Mouse (Mus musculus): ENCODE measurements around the gene Eif5a. TPM values are rescaled to one million over a fixed set of nuclear protein-coding genes. Genes with fewer than 3 reads are reported as not detected.
A peak's percentile ranks its signal among the peaks of the same experiment; 100 is the strongest.

Gene Eif5a
- total RNA-seq, 2 experiments from 2014 or later = 578 to 644 TPM

DNA sequence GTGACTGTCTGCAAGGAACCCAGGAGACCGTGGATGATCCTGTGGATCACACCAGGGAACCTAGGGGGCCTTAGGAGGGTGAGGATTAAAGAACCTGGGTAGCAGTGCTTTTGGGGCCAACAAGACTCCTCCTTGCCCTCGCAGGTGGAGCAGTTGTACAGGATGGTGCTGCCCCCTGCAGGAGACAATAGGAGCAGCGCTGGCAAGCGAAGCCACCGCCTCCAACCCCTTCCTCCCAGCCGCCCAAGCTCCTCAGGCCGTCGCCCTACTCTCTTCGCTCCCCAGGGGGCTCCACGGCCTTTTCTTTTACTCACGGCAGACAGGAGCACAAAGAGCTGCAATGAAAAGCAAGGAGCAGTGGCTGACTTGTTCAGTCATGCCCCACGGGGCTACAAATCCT is 44.9 kb downstream of the Eif5a start:
- peak; percentile 90 for DNase-seq

DNA sequence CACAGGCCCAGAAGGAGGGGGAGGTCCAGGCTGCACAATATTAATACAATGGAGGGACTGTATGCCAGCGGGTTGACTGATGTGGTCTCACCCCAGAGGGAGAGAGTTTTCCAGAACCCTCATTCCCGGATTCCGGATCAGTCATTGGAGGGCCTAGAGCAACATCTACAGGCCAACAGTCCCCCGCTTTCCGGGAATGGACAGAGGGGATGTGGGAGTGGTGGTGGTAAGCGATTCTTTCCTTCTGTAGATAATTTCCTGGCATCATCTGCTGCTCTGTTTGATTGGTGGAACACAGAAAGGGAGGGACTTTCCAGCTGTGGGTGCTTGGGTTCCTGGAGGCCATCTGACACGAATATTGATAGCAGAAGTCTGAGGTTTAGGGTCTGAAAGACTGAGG is 45.6 kb downstream of the Eif5a start:
- DNase-seq = no peak

- DNase-seq = no peak
These were observed 49.3 kb downstream of the Eif5a start for GRCm38 (mm10) chr11:69872451-69872850.

GRCm38 (mm10) chr11:69871822-69872221 is 49.9 kb downstream of the Eif5a start:
- no peak for DNase-seq

- no peak for DNase-seq
These were observed 51.3 kb downstream of the Eif5a start for GRCm38 (mm10) chr11:69870289-69871069.

DNA sequence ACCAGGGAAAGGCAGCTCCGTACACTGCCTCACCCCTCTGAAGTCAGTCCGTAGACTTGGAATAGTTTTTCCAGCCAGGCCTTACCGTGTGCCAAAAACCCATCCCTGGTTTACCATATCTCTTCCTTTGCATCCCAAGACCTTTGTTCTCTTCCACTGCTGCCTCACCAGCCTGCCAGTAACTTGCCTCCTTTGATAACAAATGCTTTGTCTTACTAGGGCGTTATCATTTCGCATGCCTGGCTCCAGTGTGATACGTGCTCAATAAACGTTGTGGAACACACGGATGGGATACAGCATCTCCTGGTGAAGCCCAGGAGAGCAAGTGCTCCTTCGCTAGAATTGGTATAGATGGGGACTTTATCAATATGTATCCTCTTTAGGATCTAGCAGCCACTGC is 54.4 kb downstream of the Eif5a start:
- no peak for DNase-seq

Small RNA genes lying within 50 kb of the gene (microRNA-seq; reads per million reads assigned to microRNA genes)
- not detected for gene Mir6924

Other genes starting within 250 kb of the Eif5a start
- gene Eif4a1, start 249.5 kb downstream of the Eif5a start, total RNA-seq (2021) = 100 to 1,000 TPM; 598 to 631 TPM
- gene Senp3, start 239.9 kb downstream of the Eif5a start, total RNA-seq (2021) = 10 to 100 TPM; 62.6 to 76.3 TPM
- 1 to 10 TPM; 2.0 to 5.0 TPM for gene Tnfsf13, start 236.2 kb downstream of the Eif5a start, total RNA-seq (2021)
- 10 to 100 TPM; 18.1 to 19.2 TPM for gene Tnfsf12, start 226.1 kb downstream of the Eif5a start, total RNA-seq (2021)
- gene Tnfsfm13, start 225.9 kb downstream of the Eif5a start, total RNA-seq (2021) = 1 to 10 TPM; 4.2 to 5.1 TPM
- gene Polr2a, start 163.3 kb downstream of the Eif5a start, total RNA-seq (2021) = 10 to 100 TPM; 53.9 to 67.5 TPM
- gene Slc35g3, start 160.0 kb downstream of the Eif5a start, total RNA-seq (2021) = not detected
- 10 to 100 TPM; 35.5 to 41.2 TPM for gene Zbtb4, start 156.0 kb downstream of the Eif5a start, total RNA-seq (2021)
- 1 to 10 TPM; 2.3 to 7.9 TPM for gene Chrnb1, start 126.0 kb downstream of the Eif5a start, total RNA-seq (2021)
- 1 to 10 TPM; 2.4 to 3.8 TPM for gene Fgf11, start 120.1 kb downstream of the Eif5a start, total RNA-seq (2021)
- gene Tmem102, start 116.3 kb downstream of the Eif5a start, total RNA-seq (2021) = 1 to 10 TPM; 1.0 TPM
- not detected for gene Gm39566, start 106.7 kb downstream of the Eif5a start, total RNA-seq (2021)
- gene Spem2, start 103.5 kb downstream of the Eif5a start, total RNA-seq (2021) = not detected
- gene Spem1, start 99.8 kb downstream of the Eif5a start, total RNA-seq (2021) = not detected
- gene Nlgn2, start 84.2 kb downstream of the Eif5a start, total RNA-seq (2021) = 10 to 100 TPM; 17.3 to 23.5 TPM
- gene Tmem256, start 83.4 kb downstream of the Eif5a start, total RNA-seq (2021) = 100 to 1,000 TPM; 137 to 145 TPM
- gene Plscr3, start 75.6 kb downstream of the Eif5a start, total RNA-seq (2021) = 10 to 100 TPM; 49.2 to 59.2 TPM
- gene Tnk1, start 63.2 kb downstream of the Eif5a start, total RNA-seq (2021) = under 1 TPM; 0.12 to 0.24 TPM
- gene Tmem95, start 43.9 kb downstream of the Eif5a start, total RNA-seq (2021) = not detected
- 1 to 10 TPM; 4.1 to 4.2 TPM for gene Kctd11, start 40.6 kb downstream of the Eif5a start, total RNA-seq (2021)
- 1 to 10 TPM; 4.3 to 4.7 TPM for gene Acap1, start 26.4 kb downstream of the Eif5a start, total RNA-seq (2021)
- gene 2810408A11Rik, start 21.0 kb downstream of the Eif5a start, total RNA-seq (2021) = 1 to 10 TPM; 3.1 to 3.2 TPM
- gene Neurl4, start 20.9 kb downstream of the Eif5a start, total RNA-seq (2021) = 10 to 100 TPM; 33.6 to 48.1 TPM
- gene Gps2, start 8.1 kb downstream of the Eif5a start, total RNA-seq (2021) = 10 to 100 TPM; 42.3 to 43.1 TPM
- gene Ybx2, start 13.8 kb upstream of the Eif5a start, total RNA-seq (2021) = 10 to 100 TPM; 19.6 to 44.5 TPM
- 10 to 100 TPM; 67.6 to 81.9 TPM for gene Slc2a4, start 26.2 kb upstream of the Eif5a start, total RNA-seq (2021)
- gene Cldn7, start 42.8 kb upstream of the Eif5a start, total RNA-seq (2021) = 1 to 10 TPM in 1 of 2 experiments, under 1 TPM in 1; 0.70 to 1.2 TPM
- 100 to 1,000 TPM; 117 to 148 TPM for gene Ctdnep1, start 59.2 kb upstream of the Eif5a start, total RNA-seq (2021)
- 10 to 100 TPM; 66.8 to 71.4 TPM for gene Elp5, start 60.6 kb upstream of the Eif5a start, total RNA-seq (2021)
- gene Gabarap, start 69.2 kb upstream of the Eif5a start, total RNA-seq (2021) = 100 to 1,000 TPM; 339 to 345 TPM
- 10 to 100 TPM; 43.5 to 50.5 TPM for gene Phf23, start 73.8 kb upstream of the Eif5a start, total RNA-seq (2021)
- gene Dvl2, start 78.6 kb upstream of the Eif5a start, total RNA-seq (2021) = 10 to 100 TPM; 15.7 to 23.0 TPM
- 1,000 to 10,000 TPM; 1,467 to 1,540 TPM for gene Acadvl, start 93.5 kb upstream of the Eif5a start, total RNA-seq (2021)
- 10 to 100 TPM; 29.9 to 37.6 TPM for gene Dlg4, start 95.0 kb upstream of the Eif5a start, total RNA-seq (2021)
- gene Asgr1, start 132.1 kb upstream of the Eif5a start, total RNA-seq (2021) = 10 to 100 TPM; 35.0 to 76.1 TPM
- gene Asgr2, start 170.7 kb upstream of the Eif5a start, total RNA-seq (2021) = 10 to 100 TPM; 17.1 to 37.9 TPM
- gene Mgl2, start 208.4 kb upstream of the Eif5a start, total RNA-seq (2021) = 1 to 10 TPM; 2.1 to 2.5 TPM
- gene Clec10a, start 234.2 kb upstream of the Eif5a start, total RNA-seq (2021) = 1 to 10 TPM; 4.6 to 5.1 TPM